In the genomic region with DNA sequence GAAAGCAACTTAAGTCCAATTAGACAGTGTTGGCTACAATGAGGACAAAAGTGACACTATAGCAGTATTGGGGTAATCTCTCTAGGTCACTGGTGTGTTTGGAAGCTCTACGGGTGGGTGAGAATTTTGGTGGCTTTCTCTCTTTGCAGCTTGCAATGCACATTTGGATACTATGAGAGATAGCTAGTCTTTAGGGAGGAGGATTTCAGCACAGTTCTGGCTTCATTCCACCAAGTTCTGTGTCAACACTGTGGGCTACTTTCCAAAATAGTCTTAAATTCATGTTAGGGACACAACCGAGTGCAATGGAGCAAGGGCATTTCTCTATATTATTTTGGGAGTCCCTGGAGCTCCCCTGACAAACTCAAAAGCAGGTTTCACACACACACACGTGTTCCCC, we compare ENCODE assay signal across 29 mouse cellular contexts. TPM values are rescaled to one million over a fixed set of nuclear protein-coding genes. Genes with fewer than 3 reads are reported as not detected.
A peak's percentile ranks its signal among the peaks of the same experiment; 100 is the strongest.
DNase-seq lines count a peak whose midpoint lies in the region; ATAC-seq and TF ChIP-seq lines count a peak whose summit lies in the region.
"Had no signal": no experiment of that assay in that cellular context is flagged by ENCODE, and none has a peak within 500 bp of the region (broad histone marks: within the 10 kb centered on the region; RNA-seq: fewer than 3 reads in every experiment).

No protein-coding gene starts in this region.

- H3K4me3 ChIP-seq in lung, postnatal 0 days (ENCODE audit: low read depth, low read length): no peak overlapping the region
- H3K4me3 ChIP-seq: embryonic facial prominence, embryonic 10.5 days; embryonic facial prominence, embryonic 13.5 days; erythroblast, embryonic 14.5 days; forebrain, embryonic 12.5 days; forebrain, embryonic 15.5 days; gastrocnemius, adult 2 months; hindbrain, embryonic 12.5 days; hindbrain, embryonic 15.5 days had no signal

- 57% methylated on average over 3 of the region's 3 CpGs for WGBS in lung, postnatal 0 days

- H3K27me3 ChIP-seq in lung, postnatal 0 days (replicated peaks; ENCODE audit: insufficient read depth, low read length): no peaks in the 10 kb centered on the region
- H3K27me3 ChIP-seq: embryonic facial prominence, embryonic 13.5 days; forebrain, embryonic 12.5 days; forebrain, embryonic 15.5 days; hindbrain, embryonic 12.5 days; hindbrain, embryonic 15.5 days had no signal

- H3K4me2 ChIP-seq in lung, postnatal 0 days (replicated peaks; ENCODE audit: low read depth, low read length): no peak overlapping the region
- H3K4me2 ChIP-seq: embryonic facial prominence, embryonic 13.5 days; forebrain, embryonic 12.5 days; forebrain, embryonic 15.5 days; heart, embryonic 11.5 days; hindbrain, embryonic 12.5 days; hindbrain, embryonic 15.5 days had no signal

- H3K4me1 ChIP-seq in lung, postnatal 0 days (ENCODE audit: insufficient read depth, low read depth, low read length): no peaks in the 10 kb centered on the region
- H3K4me1 ChIP-seq: embryonic facial prominence, embryonic 10.5 days; embryonic facial prominence, embryonic 13.5 days; forebrain, embryonic 12.5 days; forebrain, embryonic 15.5 days; hindbrain, embryonic 12.5 days; hindbrain, embryonic 15.5 days had no signal

- H3K27ac ChIP-seq in lung, postnatal 0 days (ENCODE audit: low read length): no peak overlapping the region
- H3K27ac ChIP-seq: embryonic facial prominence, embryonic 10.5 days; embryonic facial prominence, embryonic 13.5 days; forebrain, embryonic 12.5 days; forebrain, embryonic 15.5 days; gastrocnemius, adult 2 months; hindbrain, embryonic 12.5 days; hindbrain, embryonic 15.5 days had no signal

- no peaks in the 10 kb centered on the region for H3K9me3 ChIP-seq in lung, postnatal 0 days (ENCODE audit: low read length)
- H3K9me3 ChIP-seq: embryonic facial prominence, embryonic 10.5 days; embryonic facial prominence, embryonic 13.5 days; forebrain, embryonic 12.5 days; forebrain, embryonic 15.5 days; hindbrain, embryonic 12.5 days; hindbrain, embryonic 15.5 days had no signal

- peak; percentile 23 for DNase-seq in adrenal gland, adult 2 months
- DNase-seq in adrenal gland, postnatal 25 days: no peak
- no peak for DNase-seq in frontal cortex, postnatal 36 days (ENCODE audit: low spot score in 2 of 2)
- DNase-seq in lung, postnatal 0 days (ENCODE audit: low spot score): peak; percentile 5
- no peak for DNase-seq in lung, postnatal 14 days
- peak; percentile 50 for DNase-seq in brain, adult 2 months (ENCODE audit: low read depth, low spot score)
- DNase-seq in spleen, postnatal 10 days (ENCODE audit: low spot score in 2 of 2): no peak
- DNase-seq: cerebellum, adult 11-12 months; cerebellum, adult 8-10 months; cerebellum, postnatal 10 days; cerebellum, postnatal 36 days; embryo, embryonic 11 days; gastrocnemius, adult 2 months; gastrocnemius, postnatal 14 days; heart, adult 11 months had no signal

- peak; percentile 64 for ATAC-seq in frontal cortex, adult (ENCODE audit: low TSS enrichment)
- no peak for ATAC-seq in lung, postnatal 0 days
- ATAC-seq: activated CD4-positive, CD25-positive, alpha-beta regulatory T cell, adult 4 months; forebrain, embryonic 15.5 days had no signal

- H3K36me3 ChIP-seq in lung, postnatal 0 days (ENCODE audit: insufficient read depth, low read length): no peaks in the 10 kb centered on the region
- H3K36me3 ChIP-seq: embryonic facial prominence, embryonic 10.5 days; embryonic facial prominence, embryonic 13.5 days; forebrain, embryonic 12.5 days; forebrain, embryonic 15.5 days; hindbrain, embryonic 12.5 days; hindbrain, embryonic 15.5 days had no signal

- TF ChIP-seq EP300 in lung, postnatal 0 days (IDR thresholded peaks at IDR 0.05): no peak

- no peak for TF ChIP-seq CTCF in lung, postnatal 0 days (IDR thresholded peaks at IDR 0.05)

- no peak overlapping the region for H3K9ac ChIP-seq in lung, postnatal 0 days (replicated peaks; ENCODE audit: low read depth)
- H3K9ac ChIP-seq: embryonic facial prominence, embryonic 13.5 days; forebrain, embryonic 12.5 days; forebrain, embryonic 15.5 days; hindbrain, embryonic 12.5 days; hindbrain, embryonic 15.5 days had no signal

RNA-seq across cellular contexts. Expression of a gene that starts 58.3 kb away (rescaled TPM):
- under 1 TPM in 1 of 2 experiments, not detected in 1; 0.10 TPM for total RNA-seq in adrenal gland, adult 2 months (2021)
- not detected in 2 replicates for polyA plus RNA-seq in adrenal gland, adult 2 months (2012; rRNA removed)
- total RNA-seq in adrenal gland, postnatal 25 days (2021): 0.09 TPM in 1 of 2 replicates, not detected in the other
- 0.06 TPM in 1 of 2 replicates, not detected in the other for polyA plus RNA-seq in lung, postnatal 0 days (2015; fragmentation: Nextera tagmentation; extraction: Ambion mirVana)
- total RNA-seq: ES-E14; heart, postnatal 25 days; hematopoietic stem cell, adult 5-6 weeks had no signal
- polyA plus RNA-seq: activated CD4-positive, CD25-positive, alpha-beta regulatory T cell, adult 4 months; erythroblast, embryonic 14.5 days; heart, postnatal 0 days had no signal

Comparison
In these comparisons a context has a peak if more than half of its experiments do, and no peak if none do; other contexts are left out.
1. DNase-seq: peak in adrenal gland, adult 2 months (single experiment), lung, postnatal 0 days (single experiment) and brain, adult 2 months (single experiment); none in adrenal gland, postnatal 25 days (single experiment), frontal cortex, postnatal 36 days (0 of 2), lung, postnatal 14 days (single experiment) and spleen, postnatal 10 days (0 of 2).